Mouse (Mus musculus): Measurements from ENCODE around the gene Pip5k1c. TPM values are rescaled to one million over a fixed set of nuclear protein-coding genes. Genes with fewer than 3 reads are reported as not detected.

The Pip5k1c gene
- polyA plus RNA-seq, 1 experiment, result 935 TPM

GRCm38 (mm10) chr10:81298369-81299100 lies 5.8 kb downstream of the Pip5k1c start:
- 68% methylated on average over 17 of the region's 17 CpGs for WGBS
- no peak overlapping the region for H3K4me3 ChIP-seq (ENCODE audit: insufficient read depth, low read depth, low read length)
- H3K27ac ChIP-seq (ENCODE audit: insufficient read depth, low read depth, low read length), result peak overlapping the region; percentile 42
- TF ChIP-seq POLR2A (IDR thresholded peaks at IDR 0.05; ENCODE audit: insufficient read depth, low read depth, low read length) (no peak), CTCF (IDR thresholded peaks at IDR 0.05; ENCODE audit: insufficient read depth, low read depth, low read length) (no peak)
- peaks cover 93% of the 10 kb centered on the region for H3K4me1 ChIP-seq (ENCODE audit: control insufficient read depth, insufficient read depth, low read length)

GRCm38 (mm10) chr10:81299585-81300351 lies 7.0 kb downstream of the Pip5k1c start:
- Histone ChIP-seq H3K27ac (ENCODE audit: insufficient read depth, low read depth, low read length) (peak overlapping the region; percentile 42), H3K4me3 (ENCODE audit: insufficient read depth, low read depth, low read length) (no peak overlapping the region), H3K4me1 (ENCODE audit: control insufficient read depth, insufficient read depth, low read length) (peaks cover 93% of the 10 kb centered on the region)
- no peak for TF ChIP-seq CTCF (IDR thresholded peaks at IDR 0.05; ENCODE audit: insufficient read depth, low read depth, low read length)
- TF ChIP-seq POLR2A (IDR thresholded peaks at IDR 0.05; ENCODE audit: insufficient read depth, low read depth, low read length), result no peak
- 76% methylated on average over 14 of the region's 14 CpGs for WGBS

- Histone ChIP-seq H3K4me1 (ENCODE audit: control insufficient read depth, insufficient read depth, low read length) (peaks cover 93% of the 10 kb centered on the region), H3K4me3 (ENCODE audit: insufficient read depth, low read depth, low read length) (no peak overlapping the region), H3K27ac (ENCODE audit: insufficient read depth, low read depth, low read length) (peak overlapping the region; percentile 42)
- 76% methylated on average over 9 of the region's 9 CpGs for WGBS
- TF ChIP-seq POLR2A (IDR thresholded peaks at IDR 0.05; ENCODE audit: insufficient read depth, low read depth, low read length) (no peak), CTCF (IDR thresholded peaks at IDR 0.05; ENCODE audit: insufficient read depth, low read depth, low read length) (no peak)
These were observed 7.7 kb downstream of the Pip5k1c start for GRCm38 (mm10) chr10:81300352-81300907.

GRCm38 (mm10) chr10:81301321-81301720 lies 8.6 kb downstream of the Pip5k1c start:
- H3K27ac ChIP-seq (ENCODE audit: insufficient read depth, low read depth, low read length), result no peak overlapping the region
- no peak overlapping the region for H3K4me3 ChIP-seq (ENCODE audit: insufficient read depth, low read depth, low read length)
- H3K4me1 ChIP-seq (ENCODE audit: control insufficient read depth, insufficient read depth, low read length), result peaks cover 84% of the 10 kb centered on the region
- TF ChIP-seq POLR2A (IDR thresholded peaks at IDR 0.05; ENCODE audit: insufficient read depth, low read depth, low read length) (no peak), CTCF (IDR thresholded peaks at IDR 0.05; ENCODE audit: insufficient read depth, low read depth, low read length) (no peak)
- WGBS, result 79% methylated on average over 9 of the region's 9 CpGs

GRCm38 (mm10) chr10:81302288-81302687 lies 9.5 kb downstream of the Pip5k1c start:
- H3K27ac ChIP-seq (ENCODE audit: insufficient read depth, low read depth, low read length), result peak overlapping the region; percentile 99
- 9% methylated on average over 4 of the region's 4 CpGs for WGBS
- H3K4me3 ChIP-seq (ENCODE audit: insufficient read depth, low read depth, low read length), result peak overlapping the region; percentile 37
- no peak for TF ChIP-seq POLR2A (IDR thresholded peaks at IDR 0.05; ENCODE audit: insufficient read depth, low read depth, low read length)
- TF ChIP-seq CTCF (IDR thresholded peaks at IDR 0.05; ENCODE audit: insufficient read depth, low read depth, low read length), result no peak
- H3K4me1 ChIP-seq (ENCODE audit: control insufficient read depth, insufficient read depth, low read length), result peaks cover 77% of the 10 kb centered on the region

- 18% methylated on average over 14 of the region's 14 CpGs for WGBS
- H3K4me3 ChIP-seq (ENCODE audit: insufficient read depth, low read depth, low read length), result peak overlapping the region; percentile 37
- H3K27ac ChIP-seq (ENCODE audit: insufficient read depth, low read depth, low read length), result peak overlapping the region; percentile 99
- peaks cover 72% of the 10 kb centered on the region for H3K4me1 ChIP-seq (ENCODE audit: control insufficient read depth, insufficient read depth, low read length)
- TF ChIP-seq POLR2A (IDR thresholded peaks at IDR 0.05; ENCODE audit: insufficient read depth, low read depth, low read length), result no peak
- no peak for TF ChIP-seq CTCF (IDR thresholded peaks at IDR 0.05; ENCODE audit: insufficient read depth, low read depth, low read length)
These were observed 10.0 kb downstream of the Pip5k1c start for GRCm38 (mm10) chr10:81302781-81303218.

GRCm38 (mm10) chr10:81303258-81303657 lies 10.5 kb downstream of the Pip5k1c start:
- Histone ChIP-seq H3K27ac (ENCODE audit: insufficient read depth, low read depth, low read length) (peak overlapping the region; percentile 99), H3K4me1 (ENCODE audit: control insufficient read depth, insufficient read depth, low read length) (peaks cover 68% of the 10 kb centered on the region), H3K4me3 (ENCODE audit: insufficient read depth, low read depth, low read length) (peak overlapping the region; percentile 37)
- no peak for TF ChIP-seq POLR2A (IDR thresholded peaks at IDR 0.05; ENCODE audit: insufficient read depth, low read depth, low read length)
- TF ChIP-seq CTCF (IDR thresholded peaks at IDR 0.05; ENCODE audit: insufficient read depth, low read depth, low read length), result no peak
- 26% methylated on average over 10 of the region's 10 CpGs for WGBS

GRCm38 (mm10) chr10:81303761-81304160 lies 11.0 kb downstream of the Pip5k1c start:
- WGBS, result 50% methylated on average over 7 of the region's 7 CpGs
- Histone ChIP-seq H3K27ac (ENCODE audit: insufficient read depth, low read depth, low read length) (peak overlapping the region; percentile 99), H3K4me1 (ENCODE audit: control insufficient read depth, insufficient read depth, low read length) (peaks cover 63% of the 10 kb centered on the region), H3K4me3 (ENCODE audit: insufficient read depth, low read depth, low read length) (peak overlapping the region; percentile 37)
- TF ChIP-seq CTCF (IDR thresholded peaks at IDR 0.05; ENCODE audit: insufficient read depth, low read depth, low read length) (no peak), POLR2A (IDR thresholded peaks at IDR 0.05; ENCODE audit: insufficient read depth, low read depth, low read length) (no peak)

All from olfactory bulb, adult 2 months (tissue).